Mouse (Mus musculus) lung, adult 18-20 months (tissue): ENCODE measurements around the gene Timm8b.

Experiments
- DNase-seq, 2 experiments: peaks; one replicate each; pipeline ENCODE4 v3.0.0; 2022; ENCODE audit warnings: mixed read lengths in 2 of 2

Timm8b gene

GRCm38 (mm10) chr9:50603189-50603997, at the start of gene Timm8b, which contains the start of gene Sdhd:
Gene Timm8b (plus strand): TSS chr9:50603910.
Gene Sdhd (minus strand): TSS chr9:50603812.
- peak; percentile 94 to 96 for DNase-seq

- DNase-seq = peak; percentile 47 to 63
Measured at GRCm38 (mm10) chr9:50554241-50555093, 49.2 kb upstream of the Timm8b start, which contains the start of gene Il18. Gene Il18 (plus strand): TSS chr9:50554827.

GRCm38 (mm10) chr9:50555094-50555446, 48.6 kb upstream of the Timm8b start, which contains the start of gene Bco2:
Gene Bco2 (minus strand): TSS chr9:50555181.
- no peak for DNase-seq

- no peak for DNase-seq
Measured at GRCm38 (mm10) chr9:50561145-50561917, 42.4 kb upstream of the Timm8b start, which contains the start of gene Tex12. Gene Tex12 (minus strand): TSS chr9:50561325.

- no peak for DNase-seq
Measured at GRCm38 (mm10) chr9:50561918-50562360, 41.8 kb upstream of the Timm8b start.

GRCm38 (mm10) chr9:50565173-50565572, 38.5 kb upstream of the Timm8b start:
- peak; percentile 50 to 53 for DNase-seq

- no peak for DNase-seq
Measured at GRCm38 (mm10) chr9:50565940-50566339, 37.8 kb upstream of the Timm8b start.

- DNase-seq = no peak
Measured at GRCm38 (mm10) chr9:50567372-50567771, 36.3 kb upstream of the Timm8b start.

GRCm38 (mm10) chr9:50567881-50568280, 35.8 kb upstream of the Timm8b start:
- no peak for DNase-seq

- DNase-seq = peak in 1 of 2 experiments; percentile 14
Measured at GRCm38 (mm10) chr9:50569599-50570525, 33.8 kb upstream of the Timm8b start.

- DNase-seq = no peak
Measured at GRCm38 (mm10) chr9:50580370-50580769, 23.3 kb upstream of the Timm8b start.

GRCm38 (mm10) chr9:50585145-50585818, 18.4 kb upstream of the Timm8b start:
- no peak for DNase-seq

GRCm38 (mm10) chr9:50586955-50587354, 16.8 kb upstream of the Timm8b start:
- no peak for DNase-seq

GRCm38 (mm10) chr9:50590856-50591518, 12.7 kb upstream of the Timm8b start:
- DNase-seq = peak in 1 of 2 experiments; percentile 14

- DNase-seq = peak in 1 of 2 experiments; percentile 20
Measured at GRCm38 (mm10) chr9:50592955-50593354, 10.8 kb upstream of the Timm8b start.

GRCm38 (mm10) chr9:50593544-50593943, 10.2 kb upstream of the Timm8b start:
- peak in 1 of 2 experiments; percentile 18 for DNase-seq

GRCm38 (mm10) chr9:50594794-50595417, 8.8 kb upstream of the Timm8b start:
- peak; percentile 8 to 22 for DNase-seq

- DNase-seq = peak in 1 of 2 experiments; percentile 13
Measured at GRCm38 (mm10) chr9:50596973-50597372, 6.7 kb upstream of the Timm8b start.

- no peak for DNase-seq
Measured at GRCm38 (mm10) chr9:50601536-50601935, 2.2 kb upstream of the Timm8b start.
